Mouse (Mus musculus): Measurements from ENCODE around the gene Pqlc2. TPM values are rescaled to one million over a fixed set of nuclear protein-coding genes. Genes with fewer than 3 reads are reported as not detected.

Pqlc2 gene
- total RNA-seq, 2 experiments from 2014 or later, result 11.1 to 13.4 TPM

- intact Hi-C loops (cut with DNase I), result no loop called here
- DNase-seq (ENCODE audit: low spot score in 2 of 2), result no peak
Observed at GRCm38 (mm10) chr4:139245534-139245933, 65.0 kb downstream of the Pqlc2 start.

GRCm38 (mm10) chr4:139244766-139245165 is 65.7 kb downstream of the Pqlc2 start:
- no peak for DNase-seq (ENCODE audit: low spot score in 2 of 2)
- intact Hi-C loops (cut with DNase I), result no loop called here

- intact Hi-C loops (cut with DNase I), result no loop called here
- DNase-seq (ENCODE audit: low spot score in 2 of 2), result no peak
Observed at GRCm38 (mm10) chr4:139244176-139244575, 66.3 kb downstream of the Pqlc2 start.

Small RNA genes within 50 kb of the gene (microRNA-seq; reads per million reads assigned to microRNA genes)
- gene Gm24245, result not detected
- gene Gm25732, result not detected

Other genes starting within 250 kb of the Pqlc2 start
- gene Htr6, start 235.1 kb downstream of the Pqlc2 start, total RNA-seq (2021), result 1 to 10 TPM; 6.6 to 8.5 TPM
- gene Nbl1, start 217.7 kb downstream of the Pqlc2 start, total RNA-seq (2021), result 10 to 100 TPM; 73.0 to 76.2 TPM
- 100 to 1,000 TPM; 196 to 197 TPM for gene Minos1, start 179.6 kb downstream of the Pqlc2 start, total RNA-seq (2021)
- 100 to 1,000 TPM; 343 to 354 TPM for gene Capzb, start 117.8 kb downstream of the Pqlc2 start, total RNA-seq (2021)
- 10 to 100 TPM; 24.9 to 32.3 TPM for gene Akr7a5, start within 50 bp of the Pqlc2 start, total RNA-seq (2021)
- gene Mrto4, start 41.9 kb upstream of the Pqlc2 start, total RNA-seq (2021), result 10 to 100 TPM; 43.8 to 45.3 TPM
- gene Emc1, start 41.9 kb upstream of the Pqlc2 start, total RNA-seq (2021), result 10 to 100 TPM; 85.9 to 87.9 TPM
- 100 to 1,000 TPM; 155 to 199 TPM for gene Ubr4, start 41.9 kb upstream of the Pqlc2 start, total RNA-seq (2021)
- gene Iffo2, start 219.8 kb upstream of the Pqlc2 start, total RNA-seq (2021), result 10 to 100 TPM; 15.7 to 18.8 TPM

Data from left cerebral cortex, postnatal 36 days (tissue).